ENCODE assay signal across 8 mouse cellular contexts in genomic region chr11:115632247-115632646, GRCm38 (mm10).
"Had no signal": no experiment of that assay in that cellular context is flagged by ENCODE, and none has a peak within 500 bp of the region (broad histone marks: within the 10 kb centered on the region; RNA-seq: fewer than 3 reads in every experiment).

No protein-coding gene starts in this region.

- H3K9ac ChIP-seq: kidney, embryonic 15.5 days; limb, embryonic 13.5 days; liver, embryonic 14.5 days; neural tube, embryonic 12.5 days had no signal

- H3K4me3 ChIP-seq: kidney, embryonic 15.5 days; limb, embryonic 13.5 days; midbrain, embryonic 10.5 days; neural tube, embryonic 12.5 days had no signal

- H3K27me3 ChIP-seq: kidney, embryonic 15.5 days; limb, embryonic 13.5 days; neural tube, embryonic 12.5 days had no signal

- H3K9me3 ChIP-seq: kidney, embryonic 15.5 days; limb, embryonic 13.5 days; midbrain, embryonic 10.5 days; neural tube, embryonic 12.5 days had no signal

- H3K36me3 ChIP-seq: kidney, embryonic 15.5 days; limb, embryonic 13.5 days; midbrain, embryonic 10.5 days; neural tube, embryonic 12.5 days had no signal

- DNase-seq: left cerebral cortex, postnatal 4 days; right cerebral cortex, postnatal 4 days; thymus, adult 18-20 months had no signal

- H3K27ac ChIP-seq: kidney, embryonic 15.5 days; limb, embryonic 13.5 days; liver, embryonic 14.5 days; midbrain, embryonic 10.5 days; neural tube, embryonic 12.5 days had no signal

- H3K4me2 ChIP-seq: kidney, embryonic 15.5 days; limb, embryonic 13.5 days; neural tube, embryonic 12.5 days had no signal
